Mouse (Mus musculus) liver, embryonic 14.5 days (tissue): Measurements from ENCODE around the gene Cerk. TPM values are rescaled to one million over a fixed set of nuclear protein-coding genes. Genes with fewer than 3 reads are reported as not detected.
A peak's percentile ranks its signal among the peaks of the same experiment; 100 is the strongest.

Experiments used
- ATAC-seq: fragments of 200-750 bp; cut with Nextera tagmentation; 2 replicates; pipeline ENCODE4 v1.8.0; 2017; ENCODE audit warnings: moderate number of reproducible peaks, mild to moderate bottlenecking, moderate library complexity; ENCODE audit not compliant: insufficient read depth
- DNase-seq, 3 experiments: peaks; one replicate each; pipeline ENCODE4 v3.0.0-alpha.2; 2012 to 2013; ENCODE audit warnings: low read depth in 3 of 3, low spot score in 3 of 3
- H3K27ac ChIP-seq: fragments of 300-500 bp; sonication (generic); 2 replicates; pipeline ENCODE4 v1.5.1; 2014; ENCODE audit warnings: moderate library complexity, mild to moderate bottlenecking, control low read depth, inconsistent platforms
- H3K27me3 ChIP-seq: fragments of 300-500 bp; sonication (generic); 2 replicates; pipeline ENCODE4 v1.6.1; 2014; ENCODE audit warnings: mild to moderate bottlenecking, low read length, moderate library complexity; ENCODE audit not compliant: control insufficient read depth, insufficient read depth
- H3K36me3 ChIP-seq: fragments of 300-500 bp; sonication (generic); replicated peaks from 2 replicates; pipeline ENCODE4 v1.6.1; 2014; ENCODE audit warnings: low read depth; ENCODE audit not compliant: control insufficient read depth, insufficient read depth
- H3K4me1 ChIP-seq, 2 experiments: fragments of 200-500 bp in 1 of 2; fragments of 300-500 bp in 1 of 2; sonication (generic) in 1 of 2; replicated peaks; 2 replicates each; pipeline ENCODE4 v1.6.1; 2012 to 2014; ENCODE audit warnings: antibody characterized with exemption in 1 of 2, inconsistent platforms in 1 of 2, low read length in 1 of 2; ENCODE audit not compliant: control insufficient read depth in 2 of 2, insufficient read depth in 2 of 2
- H3K4me2 ChIP-seq: fragments of 300-500 bp; sonication (generic); 2 replicates; pipeline ENCODE4 v1.6.1; 2014; ENCODE audit warnings: low read depth, mild to moderate bottlenecking, control low read depth, moderate library complexity
- H3K4me3 ChIP-seq, 2 experiments: fragments of 200-500 bp in 1 of 2; fragments of 300-500 bp in 1 of 2; sonication (generic) in 1 of 2; 2 replicates each; pipeline ENCODE4 v1.5.1; 2012 to 2014; ENCODE audit warnings: low read depth in 2 of 2, low read length in 2 of 2, mild to moderate bottlenecking in 2 of 2, control low read depth in 1 of 2, inconsistent platforms in 1 of 2, moderate library complexity in 1 of 2; ENCODE audit not compliant: insufficient read depth in 1 of 2
- H3K9ac ChIP-seq: fragments of 300-500 bp; sonication (generic); replicated peaks from 2 replicates; pipeline ENCODE4 v1.6.1; 2014; ENCODE audit warnings: mild to moderate bottlenecking, control low read depth, moderate library complexity
- H3K9me3 ChIP-seq: fragments of 300-500 bp; sonication (generic); 2 replicates; pipeline ENCODE4 v1.6.1; 2016; ENCODE audit warnings: low read length, mixed read lengths; ENCODE audit not compliant: control insufficient read depth
- CTCF ChIP-seq: IDR thresholded peaks from 2 replicates; pipeline ENCODE4 v1.5.1; 2016; ENCODE audit warnings: antibody characterized with exemption, low read depth, control low read depth
- EP300 ChIP-seq: IDR thresholded peaks from 2 replicates; pipeline ENCODE4 v1.6.1; 2016; ENCODE audit warnings: antibody characterized with exemption, low read depth
- WGBS: fragments of 180-500 bp; shearing (Covaris S2); extraction: QIAGEN DNeasy Blood & Tissue Kit; methylation state at CpG from one replicate; pipeline ENCODE4 v1.1.7; 2014; ENCODE audit not compliant: insufficient replicate concordance; 5-methylcytosine and 5-hydroxymethylcytosine counted together
- polyA plus RNA-seq, 2 experiments: library from polyadenylated mRNA; depleted of rRNA in 1 of 2; stranded (reverse) in 1 of 2; unstranded in 1 of 2; fragments of >200 nt; fragmentation: Nextera tagmentation in 1 of 2; extraction: Ambion mirVana in 1 of 2; gene quantifications; 2 replicates each; pipeline versions ENCODE4 v1.2.1 to v1.2.3; 2012 to 2014

The Cerk gene
- polyA plus RNA-seq, 2 experiments: 2.7 to 2.9 TPM

GRCm38 (mm10) chr15:86091201-86091997 is 94.5 kb downstream of the Cerk start:
- WGBS: 89% methylated on average over 23 of the region's 23 CpGs
- no peak for DNase-seq
- H3K4me1 ChIP-seq: peaks cover 8 to 14% of the 10 kb centered on the region in 2 experiments; a peak in 3 of 4 replicates
- no peak overlapping the region for H3K4me2 ChIP-seq
- peaks cover 3% of the 10 kb centered on the region for H3K36me3 ChIP-seq
- no peak for ATAC-seq
- TF ChIP-seq CTCF: no peak
- TF ChIP-seq EP300: no peak
- no peak overlapping the region for H3K9ac ChIP-seq
- H3K27me3 ChIP-seq: no peaks in the 10 kb centered on the region
- H3K27ac ChIP-seq: no peak overlapping the region
- H3K9me3 ChIP-seq: no peaks in the 10 kb centered on the region
- H3K4me3 ChIP-seq: no peak overlapping the region

DNA sequence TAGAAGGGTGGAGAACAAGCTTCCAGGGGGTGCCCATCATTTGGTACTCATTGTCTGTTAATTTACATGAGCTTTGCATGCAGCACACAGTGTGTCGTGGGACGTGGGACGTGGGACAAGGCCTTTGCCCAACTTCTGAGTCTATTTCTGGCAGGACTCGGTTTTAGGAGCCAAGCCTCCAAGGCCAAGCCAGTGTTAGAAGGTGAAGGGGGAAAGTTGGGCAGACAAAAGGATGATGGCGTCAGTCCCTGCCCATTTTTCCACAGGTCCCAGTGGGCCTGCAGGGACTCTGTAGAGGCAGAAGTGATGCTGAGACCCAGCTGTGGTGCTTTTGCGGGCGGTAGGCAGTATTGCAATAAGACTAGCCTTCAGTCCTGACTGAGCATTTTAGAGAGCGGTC is 95.4 kb downstream of the Cerk start:
- WGBS: 89% methylated on average over 8 of the region's 8 CpGs

DNA sequence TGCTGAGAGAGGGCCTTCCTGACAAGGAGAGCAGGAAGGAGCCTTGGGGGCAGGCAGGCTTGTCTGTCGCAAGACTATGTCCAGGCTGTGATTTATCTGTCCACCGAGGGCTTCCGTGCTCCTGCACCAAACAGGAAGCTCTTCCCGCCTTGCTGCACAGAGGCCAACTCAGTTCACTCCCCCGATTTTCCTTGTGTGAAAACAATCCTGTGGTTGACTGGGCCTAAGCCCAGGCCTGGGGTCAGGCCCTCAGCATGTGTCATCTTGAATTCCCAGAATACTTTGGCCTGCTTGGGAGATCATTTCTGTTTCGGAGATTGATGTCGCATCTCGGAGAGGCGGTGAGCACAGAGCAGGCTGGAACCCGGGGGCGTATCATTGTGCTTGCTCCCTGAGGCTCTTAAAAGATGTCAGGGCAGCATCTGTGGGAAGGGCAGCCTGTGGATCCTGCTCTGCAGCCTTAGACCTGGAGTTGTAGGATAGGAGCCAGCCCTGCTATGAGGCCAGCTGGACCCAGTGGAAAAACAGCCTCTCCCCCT is 95.9 kb downstream of the Cerk start:
- DNase-seq (no peak), ATAC-seq (0 out of 2 replicates have a peak, but pooled peaks have one; percentile 9)
- H3K4me1 ChIP-seq: peaks cover 8 to 14% of the 10 kb centered on the region in 2 experiments; a peak in 3 of 4 replicates

More for the DNA sequence above, 95.4 kb downstream of the Cerk start:
- no peak overlapping the region for H3K27ac ChIP-seq
- peaks cover 3% of the 10 kb centered on the region for H3K36me3 ChIP-seq
- TF ChIP-seq CTCF (no peak), EP300 (no peak)
- H3K9me3 ChIP-seq: no peaks in the 10 kb centered on the region
- no peak overlapping the region for H3K9ac ChIP-seq
- no peak overlapping the region for H3K4me2 ChIP-seq
- ATAC-seq: no peak
- H3K4me3 ChIP-seq: no peak overlapping the region
- H3K4me1 ChIP-seq: peaks cover 8 to 14% of the 10 kb centered on the region in 2 experiments; a peak in 3 of 4 replicates
- DNase-seq: no peak
- no peaks in the 10 kb centered on the region for H3K27me3 ChIP-seq

More for the DNA sequence above, 95.9 kb downstream of the Cerk start:
- no peak overlapping the region for H3K9ac ChIP-seq
- no peak overlapping the region for H3K4me2 ChIP-seq
- no peaks in the 10 kb centered on the region for H3K9me3 ChIP-seq
- peaks cover 3% of the 10 kb centered on the region for H3K36me3 ChIP-seq
- 61% methylated on average over 11 of the region's 11 CpGs for WGBS
- H3K4me3 ChIP-seq: no peak overlapping the region
- no peak overlapping the region for H3K27ac ChIP-seq
- no peaks in the 10 kb centered on the region for H3K27me3 ChIP-seq
- TF ChIP-seq CTCF: no peak
- TF ChIP-seq EP300: no peak

Other genes with a start within 250 kb of the Cerk start
- 0.11 and 0.12 TPM in 2 replicates for gene Celsr1, start 152.4 kb downstream of the Cerk start, polyA plus RNA-seq (2012; rRNA removed)
- gene Celsr1, start 152.4 kb downstream of the Cerk start, polyA plus RNA-seq (2014; fragmentation: Nextera tagmentation; extraction: Ambion mirVana): 0.06 and 0.09 TPM in 2 replicates
- 6.1 and 7.5 TPM in 2 replicates for gene Gramd4, start 128.4 kb downstream of the Cerk start, polyA plus RNA-seq (2012; rRNA removed)
- 2.5 and 4.0 TPM in 2 replicates for gene Gramd4, start 128.4 kb downstream of the Cerk start, polyA plus RNA-seq (2014; fragmentation: Nextera tagmentation; extraction: Ambion mirVana)
- 5.8 and 6.4 TPM in 2 replicates for gene Tbc1d22a, start 28.3 kb upstream of the Cerk start, polyA plus RNA-seq (2012; rRNA removed)
- gene Tbc1d22a, start 28.3 kb upstream of the Cerk start, polyA plus RNA-seq (2014; fragmentation: Nextera tagmentation; extraction: Ambion mirVana): 4.1 and 4.9 TPM in 2 replicates